Mouse (Mus musculus) forebrain, embryonic 14.5 days (tissue): Measurements from ENCODE around the gene Cryba4. TPM values are rescaled to one million over a fixed set of nuclear protein-coding genes. Genes with fewer than 3 reads are reported as not detected.

ENCODE experiments used
- ATAC-seq: fragments of 200-750 bp; cut with Nextera tagmentation; 2 replicates; pipeline ENCODE4 v1.8.0; 2017; ENCODE audit warnings: mild to moderate bottlenecking, moderate library complexity
- DNase-seq: peaks from one replicate; pipeline ENCODE4 v3.0.0-alpha.2; 2015; ENCODE audit warnings: low spot score
- H3K27ac ChIP-seq: fragments of 300-500 bp; sonication (generic); 2 replicates; pipeline ENCODE4 v1.5.1; 2014; ENCODE audit warnings: low read depth, mild to moderate bottlenecking, control low read depth, low read length, moderate library complexity
- H3K27me3 ChIP-seq: fragments of 300-500 bp; sonication (generic); replicated peaks from 2 replicates; pipeline ENCODE4 v1.6.1; 2014; ENCODE audit warnings: low read length, control low read depth, mixed read lengths; ENCODE audit not compliant: control insufficient read depth, insufficient read depth
- H3K36me3 ChIP-seq: fragments of 300-500 bp; sonication (generic); 2 replicates; pipeline ENCODE4 v1.6.1; 2014; ENCODE audit warnings: low read length, control low read depth; ENCODE audit not compliant: control insufficient read depth, insufficient read depth
- H3K4me1 ChIP-seq: fragments of 300-500 bp; sonication (generic); 2 replicates; pipeline ENCODE4 v1.6.1; 2014; ENCODE audit warnings: antibody characterized with exemption, low read length, control low read depth; ENCODE audit not compliant: control insufficient read depth, insufficient read depth
- H3K4me2 ChIP-seq: fragments of 300-500 bp; sonication (generic); 2 replicates; pipeline ENCODE4 v1.6.1; 2014; ENCODE audit warnings: mild to moderate bottlenecking, control low read depth, low read length
- H3K4me3 ChIP-seq: fragments of 300-500 bp; sonication (generic); 2 replicates; pipeline ENCODE4 v1.5.1; 2014; ENCODE audit warnings: low read depth, low read length, control low read depth
- H3K9ac ChIP-seq: fragments of 300-500 bp; sonication (generic); 2 replicates; pipeline ENCODE4 v1.6.1; 2014; ENCODE audit warnings: mild to moderate bottlenecking, low read length, control low read depth, moderate library complexity
- H3K9me3 ChIP-seq: fragments of 300-500 bp; sonication (generic); replicated peaks from 2 replicates; pipeline ENCODE4 v1.6.1; 2016; ENCODE audit warnings: low read length, control low read depth, mixed read lengths; ENCODE audit not compliant: control insufficient read depth
- WGBS: fragments of 180-500 bp; shearing (Covaris S2); extraction: QIAGEN DNeasy Blood & Tissue Kit; methylation state at CpG from one replicate; pipeline ENCODE4 v1.1.7; 2014; 5-methylcytosine and 5-hydroxymethylcytosine counted together
- polyA plus RNA-seq: library from polyadenylated mRNA; unstranded; fragments of >200 nt; fragmentation: Nextera tagmentation; extraction: Ambion mirVana; gene quantifications from 2 replicates; pipeline ENCODE4 v1.2.1, GENCODE M21; 2014

Gene Cryba4
- polyA plus RNA-seq, 1 experiment from 2014 or later = 2.2 TPM

DNA sequence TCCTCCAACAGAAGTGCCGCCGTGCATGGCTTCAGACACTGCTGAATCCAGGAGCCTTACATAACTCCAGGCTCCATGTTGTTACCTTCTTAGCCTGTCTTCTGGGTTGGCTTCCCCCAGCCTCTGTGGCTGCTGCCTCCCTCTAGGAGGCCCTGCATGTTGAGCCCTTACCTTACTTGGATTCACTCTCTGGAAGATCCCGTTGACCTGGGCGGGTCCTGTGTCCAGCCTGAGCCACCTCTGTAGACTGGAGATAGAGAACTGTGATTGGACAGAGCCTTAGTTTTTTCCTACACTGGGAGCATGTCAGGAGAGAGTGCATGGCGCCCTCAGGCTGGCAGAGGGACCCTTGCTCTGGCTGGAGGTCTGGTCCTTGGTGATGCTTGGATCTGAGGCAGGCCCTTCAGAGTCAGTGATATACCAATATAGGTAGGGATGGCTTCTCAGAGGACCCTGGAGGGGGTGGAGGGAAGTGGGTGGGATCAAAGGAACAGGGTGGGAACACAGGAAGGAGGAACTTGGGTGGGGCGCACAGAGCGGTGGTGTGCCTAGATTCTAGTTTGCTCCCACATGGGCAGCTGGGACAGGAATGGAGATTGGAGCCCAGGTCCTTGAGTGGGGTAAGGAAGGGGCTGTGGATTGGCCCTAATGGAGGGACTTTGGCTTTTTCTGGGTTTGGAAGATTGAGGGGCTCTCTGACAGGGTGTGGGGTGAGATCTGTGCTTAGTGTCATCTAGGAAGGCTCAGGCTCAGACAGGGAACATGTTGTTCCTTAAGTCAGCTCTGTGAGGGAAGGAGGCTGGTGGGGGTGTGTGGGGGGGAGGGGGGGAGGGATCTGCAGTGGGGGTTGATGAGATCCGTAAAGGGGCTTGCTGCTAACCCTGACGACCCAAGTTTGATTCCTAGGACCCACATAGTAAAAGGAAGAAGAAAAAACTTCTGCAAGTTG is 36.1 kb upstream of the Cryba4 start:
- DNase-seq (no peak), ATAC-seq (no peak)
- no peaks in the 10 kb centered on the region for H3K36me3 ChIP-seq
- no peaks in the 10 kb centered on the region for H3K9me3 ChIP-seq
- WGBS = 86% methylated on average over 9 of the region's 9 CpGs
- H3K27ac ChIP-seq = no peak overlapping the region
- H3K9ac ChIP-seq = no peak overlapping the region
- no peak overlapping the region for H3K4me3 ChIP-seq
- no peak overlapping the region for H3K4me2 ChIP-seq
- H3K4me1 ChIP-seq = no peaks in the 10 kb centered on the region
- no peaks in the 10 kb centered on the region for H3K27me3 ChIP-seq

DNA sequence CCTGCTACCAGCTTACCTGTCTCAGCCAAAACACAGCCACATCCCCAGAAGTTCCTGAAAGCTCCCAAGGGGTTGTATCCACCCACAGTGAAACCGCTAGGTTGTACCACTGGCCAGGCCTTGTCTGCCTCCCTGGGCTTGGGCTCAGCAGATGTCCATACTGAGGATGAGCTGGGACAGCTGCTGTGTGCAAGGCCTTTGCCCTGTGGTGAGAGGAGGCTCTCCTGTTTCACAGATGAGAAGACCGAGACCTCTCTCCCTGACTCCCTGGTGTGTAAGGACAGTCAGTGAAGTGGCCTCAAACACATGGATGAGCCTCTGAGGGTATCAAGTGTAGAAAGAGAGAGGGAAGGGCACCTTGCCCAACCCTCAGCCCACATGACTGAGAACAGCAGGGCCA is 35.3 kb upstream of the Cryba4 start:
- no peaks in the 10 kb centered on the region for H3K36me3 ChIP-seq
- no peak overlapping the region for H3K9ac ChIP-seq
- no peak overlapping the region for H3K4me2 ChIP-seq
- no peak overlapping the region for H3K27ac ChIP-seq
- ATAC-seq (no peak), DNase-seq (no peak)
- H3K27me3 ChIP-seq = no peaks in the 10 kb centered on the region
- H3K4me3 ChIP-seq = no peak overlapping the region
- no peaks in the 10 kb centered on the region for H3K9me3 ChIP-seq
- WGBS = 86% methylated on average over 2 of the region's 2 CpGs
- no peaks in the 10 kb centered on the region for H3K4me1 ChIP-seq

DNA sequence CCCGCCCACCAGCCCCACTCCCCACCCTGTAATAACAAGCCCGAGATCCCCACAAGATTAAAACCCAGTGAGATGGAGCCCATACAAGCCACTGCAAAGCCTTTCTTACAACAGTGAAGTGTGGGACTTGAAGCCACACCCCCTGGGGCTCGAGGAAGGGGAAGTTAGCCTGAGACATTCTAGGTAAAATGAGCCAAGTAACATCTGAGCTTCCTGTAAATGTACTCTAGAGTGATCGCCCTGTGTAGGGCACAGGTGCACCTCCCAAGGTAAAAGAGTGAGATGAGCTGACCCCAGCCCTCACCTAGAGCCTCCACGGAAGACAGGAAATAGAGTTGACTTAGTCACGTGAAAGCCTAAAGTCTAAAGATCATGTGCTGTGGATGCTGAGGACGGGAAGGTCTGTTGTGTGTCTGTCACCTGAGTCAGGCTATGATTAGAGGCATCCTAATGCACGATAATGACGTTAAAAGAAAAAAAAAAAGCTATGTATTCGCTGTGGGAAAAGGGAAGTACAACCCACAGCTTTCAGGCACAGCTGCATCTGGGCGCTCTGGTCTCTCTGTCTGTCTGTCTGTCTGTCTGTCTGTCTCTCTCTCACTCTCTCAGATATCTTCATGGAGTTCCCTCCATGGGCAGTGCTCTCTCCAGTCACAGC is 34.8 kb upstream of the Cryba4 start:
- ATAC-seq = no peak
- 81% methylated on average over 11 of the region's 11 CpGs for WGBS

DNA sequence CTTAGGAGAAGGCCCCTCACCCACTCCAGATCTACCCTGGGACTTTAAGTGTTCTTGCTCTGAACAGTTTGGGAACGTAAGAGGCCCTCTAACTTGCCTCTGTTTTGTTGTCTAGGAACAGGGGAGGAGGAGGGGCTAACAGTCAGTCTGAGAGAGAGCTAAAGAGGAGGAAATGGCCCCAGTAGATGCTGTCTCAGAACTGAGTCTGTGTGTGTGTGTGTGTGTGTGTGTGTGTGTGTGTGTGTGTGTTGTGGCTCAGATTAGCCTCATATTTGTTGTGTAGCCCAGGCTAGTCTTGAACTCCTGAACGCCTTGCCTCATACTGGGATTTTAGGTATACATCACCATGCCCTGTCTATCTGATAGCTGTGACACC is 34.3 kb upstream of the Cryba4 start:
- no peak overlapping the region for H3K9ac ChIP-seq
- H3K27ac ChIP-seq = no peak overlapping the region
- no peaks in the 10 kb centered on the region for H3K27me3 ChIP-seq
- no peak for DNase-seq
- no peak overlapping the region for H3K4me2 ChIP-seq
- no peak overlapping the region for H3K4me3 ChIP-seq
- WGBS = 77% methylated on average over 2 of the region's 2 CpGs
- no peaks in the 10 kb centered on the region for H3K4me1 ChIP-seq
- H3K9me3 ChIP-seq = no peaks in the 10 kb centered on the region
- H3K36me3 ChIP-seq = no peaks in the 10 kb centered on the region
- no peak for ATAC-seq

More for the DNA sequence above, 34.8 kb upstream of the Cryba4 start:
- Histone ChIP-seq H3K27ac (no peak overlapping the region), H3K4me1 (no peaks in the 10 kb centered on the region), H3K27me3 (no peaks in the 10 kb centered on the region), H3K9me3 (no peaks in the 10 kb centered on the region), H3K4me2 (no peak overlapping the region), H3K4me3 (no peak overlapping the region), H3K9ac (no peak overlapping the region), H3K36me3 (no peaks in the 10 kb centered on the region)
- no peak for DNase-seq

DNA sequence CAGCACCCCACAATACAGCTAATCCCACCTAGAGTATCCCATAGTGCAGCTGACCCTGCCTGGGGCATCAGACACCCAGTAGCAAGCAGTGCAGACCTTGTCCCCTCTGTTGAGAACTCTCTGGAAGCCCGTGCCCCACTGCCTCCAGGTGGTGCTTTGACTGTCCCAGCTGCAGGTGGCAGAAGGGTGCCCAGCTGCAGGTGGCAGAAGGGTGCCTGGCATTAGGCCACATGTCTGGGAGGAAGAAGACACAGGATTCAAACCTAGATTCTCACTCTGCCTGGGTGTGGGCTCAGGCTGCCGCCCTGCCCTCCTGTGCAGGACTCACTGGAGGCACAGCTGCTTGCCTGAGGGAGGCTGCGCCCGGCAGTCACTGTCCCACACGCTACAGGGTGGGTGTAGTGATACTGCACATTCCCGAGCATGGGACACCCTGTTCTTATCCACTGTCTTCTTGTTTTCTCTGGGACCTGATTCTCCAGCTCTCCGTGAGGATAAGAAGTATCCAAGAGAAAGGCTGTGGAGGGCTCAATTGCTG is 33.3 kb upstream of the Cryba4 start:
- WGBS = 88% methylated on average over 7 of the region's 7 CpGs
- Histone ChIP-seq H3K4me1 (no peaks in the 10 kb centered on the region), H3K9me3 (no peaks in the 10 kb centered on the region), H3K36me3 (no peaks in the 10 kb centered on the region), H3K4me3 (no peak overlapping the region), H3K27me3 (no peaks in the 10 kb centered on the region), H3K27ac (no peak overlapping the region), H3K9ac (no peak overlapping the region), H3K4me2 (no peak overlapping the region)
- DNase-seq (no peak), ATAC-seq (no peak)

DNA sequence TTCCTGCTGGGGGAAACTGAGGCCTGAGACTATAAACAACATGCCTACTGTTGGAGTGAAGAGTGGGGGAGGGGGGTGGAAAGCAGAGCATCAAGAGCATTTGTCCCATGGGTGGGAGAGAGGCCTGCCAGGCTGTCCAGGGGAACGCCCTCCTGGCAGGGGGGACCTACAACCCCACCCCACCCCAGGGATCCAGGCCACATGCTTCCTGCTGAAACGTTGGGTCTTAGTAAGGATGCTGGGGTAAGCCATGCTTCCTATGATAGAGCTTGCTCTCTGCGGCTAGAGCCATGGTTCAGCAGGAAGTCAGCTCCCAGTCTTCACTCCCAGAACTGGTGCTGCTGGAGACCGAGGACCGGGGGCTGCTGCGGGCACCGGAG is 31.9 kb upstream of the Cryba4 start:
- no peak for ATAC-seq
- Histone ChIP-seq H3K4me1 (no peaks in the 10 kb centered on the region), H3K36me3 (no peaks in the 10 kb centered on the region), H3K4me3 (no peak overlapping the region), H3K9ac (no peak overlapping the region), H3K4me2 (no peak overlapping the region), H3K9me3 (no peaks in the 10 kb centered on the region), H3K27me3 (no peaks in the 10 kb centered on the region), H3K27ac (no peak overlapping the region)
- WGBS = 82% methylated on average over 6 of the region's 7 CpGs
- DNase-seq = no peak

DNA sequence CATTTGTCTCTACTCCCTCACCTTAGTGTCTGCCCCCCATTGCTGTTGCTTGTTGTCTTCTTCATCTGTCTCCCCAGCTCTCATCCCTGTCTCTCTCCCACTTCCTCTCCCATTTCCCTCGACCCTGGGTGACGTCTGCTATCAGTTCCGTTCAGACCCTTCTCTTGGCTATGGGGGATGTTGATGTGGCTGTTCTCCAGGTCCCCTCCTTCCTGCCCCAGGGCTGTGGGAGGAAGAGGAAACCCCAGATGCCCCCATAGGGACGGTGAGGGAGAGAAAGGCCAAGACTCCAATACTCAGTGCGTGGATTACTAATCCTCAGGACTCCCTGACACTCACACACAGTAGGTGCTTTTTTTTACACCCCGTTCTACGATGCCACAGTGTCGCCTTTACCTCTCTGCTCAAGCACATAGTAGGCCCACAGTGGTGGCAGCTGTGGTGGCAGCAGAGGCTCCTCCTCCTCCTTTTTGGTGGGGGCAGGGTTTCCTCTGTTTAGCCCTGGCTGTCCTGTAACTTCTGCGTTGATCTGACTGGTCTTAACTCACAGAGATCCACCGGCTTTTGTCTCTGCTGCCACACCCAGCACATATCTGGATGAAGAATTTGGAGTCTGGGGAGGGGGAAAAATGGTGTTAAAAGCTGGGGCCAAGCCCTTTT is 31.4 kb upstream of the Cryba4 start:
- ATAC-seq (no peak), DNase-seq (no peak)
- Histone ChIP-seq H3K27me3 (no peaks in the 10 kb centered on the region), H3K9me3 (no peaks in the 10 kb centered on the region), H3K27ac (no peak overlapping the region), H3K4me3 (no peak overlapping the region), H3K4me2 (no peak overlapping the region), H3K4me1 (no peaks in the 10 kb centered on the region), H3K36me3 (no peaks in the 10 kb centered on the region), H3K9ac (no peak overlapping the region)
- 71% methylated on average over 10 of the region's 10 CpGs for WGBS

DNA sequence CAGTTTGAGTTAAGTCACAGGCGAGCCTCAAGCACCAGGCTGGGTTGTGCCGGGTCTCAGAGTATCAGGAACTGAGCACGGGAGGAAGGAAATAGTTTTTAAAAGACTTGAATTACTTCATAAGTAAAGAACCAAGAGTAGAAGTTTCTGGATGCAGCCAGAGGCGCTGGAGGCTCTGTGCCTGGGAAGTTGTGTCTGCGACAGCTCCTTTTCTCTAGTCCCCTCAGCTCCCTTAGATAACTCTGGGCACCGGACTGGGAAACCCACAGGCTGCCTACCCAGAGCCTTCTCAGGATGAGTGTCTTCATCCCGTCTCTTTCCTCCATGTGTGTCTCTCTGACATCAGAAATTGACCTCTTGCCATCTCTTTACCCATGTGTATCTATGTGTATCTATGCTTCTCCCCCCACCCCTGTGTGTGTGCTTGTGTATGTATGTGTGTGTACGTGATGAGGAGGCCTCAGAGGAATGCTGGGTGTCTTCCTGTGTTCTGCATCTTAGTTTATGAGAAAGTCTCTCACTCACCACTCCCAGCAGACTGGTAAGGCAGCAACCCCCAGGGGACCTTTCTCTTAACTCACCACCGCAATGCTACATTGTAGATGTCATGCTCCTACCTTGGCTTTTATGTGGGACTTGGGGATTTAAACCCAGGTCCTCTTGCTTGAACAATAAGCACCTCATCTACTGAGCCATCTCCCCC is 30.6 kb upstream of the Cryba4 start:
- no peak overlapping the region for H3K9ac ChIP-seq
- 79% methylated on average over 9 of the region's 9 CpGs for WGBS

More for the DNA sequence above, 30.6 kb upstream of the Cryba4 start:
- Histone ChIP-seq H3K27ac (no peak overlapping the region), H3K4me3 (no peak overlapping the region), H3K4me1 (peaks cover 2% of the 10 kb centered on the region; the same call in 1 of the 2 replicates), H3K4me2 (no peak overlapping the region), H3K27me3 (no peaks in the 10 kb centered on the region), H3K36me3 (no peaks in the 10 kb centered on the region), H3K9me3 (no peaks in the 10 kb centered on the region)
- DNase-seq = no peak
- ATAC-seq = no peak
